Mouse (Mus musculus): ENCODE results near the gene Sel1l2. TPM values are rescaled to one million over a fixed set of nuclear protein-coding genes. Genes with fewer than 3 reads are reported as not detected.

The Sel1l2 gene
- polyA plus RNA-seq (2012; rRNA removed), result not detected in 2 replicates

GRCm38 (mm10) chr2:140389525-140389924, at the start of gene Sel1l2:
Gene Sel1l2, minus strand, starts transcription at chr2:140389706.
- no peak for DNase-seq (ENCODE audit: low read depth)

GRCm38 (mm10) chr2:140439081-140439480, 49.6 kb upstream of the Sel1l2 start:
- no peak for DNase-seq (ENCODE audit: low read depth)

- DNase-seq (ENCODE audit: low read depth), result peak; percentile 4
Observed at GRCm38 (mm10) chr2:140427283-140427682, 37.8 kb upstream of the Sel1l2 start.

GRCm38 (mm10) chr2:140425844-140426243, 36.3 kb upstream of the Sel1l2 start:
- DNase-seq (ENCODE audit: low read depth), result no peak

- DNase-seq (ENCODE audit: low read depth), result no peak
Observed at GRCm38 (mm10) chr2:140395744-140396231, 6.3 kb upstream of the Sel1l2 start.

- peak; percentile 42 for DNase-seq (ENCODE audit: low read depth)
Observed at GRCm38 (mm10) chr2:140395179-140395578, 5.7 kb upstream of the Sel1l2 start, which contains the start of gene Macrod2. Gene Macrod2, plus strand, starts transcription at chr2:140395309.

GRCm38 (mm10) chr2:140364804-140365203, 24.7 kb downstream of the Sel1l2 start:
- DNase-seq (ENCODE audit: low read depth), result no peak

GRCm38 (mm10) chr2:140359905-140360304, 29.6 kb downstream of the Sel1l2 start:
- DNase-seq (ENCODE audit: low read depth), result no peak

GRCm38 (mm10) chr2:140342394-140342793, 47.1 kb downstream of the Sel1l2 start:
- DNase-seq (ENCODE audit: low read depth), result no peak

- DNase-seq (ENCODE audit: low read depth), result no peak
Observed at GRCm38 (mm10) chr2:140330508-140331306, 58.8 kb downstream of the Sel1l2 start.

- no peak for DNase-seq (ENCODE audit: low read depth)
Observed at GRCm38 (mm10) chr2:140302976-140303708, 86.4 kb downstream of the Sel1l2 start.

- DNase-seq (ENCODE audit: low read depth), result no peak
Observed at GRCm38 (mm10) chr2:140297155-140297554, 92.4 kb downstream of the Sel1l2 start.

- DNase-seq (ENCODE audit: low read depth), result no peak
Observed at GRCm38 (mm10) chr2:140293820-140294219, 95.7 kb downstream of the Sel1l2 start.

- DNase-seq (ENCODE audit: low read depth), result peak; percentile 26
Observed at GRCm38 (mm10) chr2:140280808-140281207, 108.7 kb downstream of the Sel1l2 start.

- DNase-seq (ENCODE audit: low read depth), result no peak
Observed at GRCm38 (mm10) chr2:140255595-140256141, 133.8 kb downstream of the Sel1l2 start.

- no peak for DNase-seq (ENCODE audit: low read depth)
Observed at GRCm38 (mm10) chr2:140254256-140254655, 135.2 kb downstream of the Sel1l2 start.

GRCm38 (mm10) chr2:140243105-140243504, 146.4 kb downstream of the Sel1l2 start:
- no peak for DNase-seq (ENCODE audit: low read depth)

- DNase-seq (ENCODE audit: low read depth), result no peak
Observed at GRCm38 (mm10) chr2:140242398-140242797, 147.1 kb downstream of the Sel1l2 start.

GRCm38 (mm10) chr2:140237245-140237644, 152.3 kb downstream of the Sel1l2 start:
- DNase-seq (ENCODE audit: low read depth), result no peak

GRCm38 (mm10) chr2:140230295-140230694, 159.2 kb downstream of the Sel1l2 start:
- DNase-seq (ENCODE audit: low read depth), result no peak

- no peak for DNase-seq (ENCODE audit: low read depth)
Observed at GRCm38 (mm10) chr2:140220325-140220724, 169.2 kb downstream of the Sel1l2 start.

GRCm38 (mm10) chr2:140215965-140216364, 173.5 kb downstream of the Sel1l2 start:
- DNase-seq (ENCODE audit: low read depth), result no peak
